ENCODE assay signal across 9 mouse cellular contexts in the genomic region with DNA sequence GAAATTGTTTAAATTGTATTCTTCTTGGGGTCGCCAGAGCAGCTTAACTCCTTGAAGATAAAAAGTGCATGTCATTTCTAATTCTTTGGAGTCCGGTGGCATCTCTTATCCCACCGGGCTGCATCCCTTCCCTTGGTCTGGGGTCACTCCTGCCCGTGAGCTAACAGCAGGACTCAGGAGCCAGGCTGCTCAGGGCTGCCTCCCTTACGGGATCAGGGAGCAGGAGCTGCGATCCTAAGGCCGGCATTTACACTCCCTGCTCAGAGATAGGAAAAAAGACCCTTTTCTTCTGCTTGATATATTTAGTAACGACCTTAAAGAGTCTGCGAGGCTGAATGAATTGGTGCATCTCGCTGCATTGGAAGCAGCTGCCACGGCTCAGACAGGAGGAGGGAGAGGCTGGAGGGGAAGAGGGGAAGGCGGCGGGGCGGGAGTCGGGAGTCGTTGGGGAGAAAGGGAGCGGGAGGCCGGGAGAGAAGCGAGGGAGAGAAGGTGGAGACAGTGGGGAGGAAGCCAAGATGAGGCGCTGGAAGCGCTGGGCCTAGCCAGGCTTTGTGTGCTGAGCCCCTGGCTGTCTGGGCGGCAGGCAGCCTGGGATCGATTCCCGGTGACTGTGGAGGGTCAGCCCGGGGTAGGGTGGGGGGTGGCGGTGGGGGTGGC. TPM values are rescaled to one million over a fixed set of nuclear protein-coding genes. Genes with fewer than 3 reads are reported as not detected.
A peak's percentile ranks its signal among the peaks of the same experiment; 100 is the strongest.
DNase-seq lines count a peak whose midpoint lies in the region; ATAC-seq lines count a peak whose summit lies in the region.
"Had no signal": no experiment of that assay in that cellular context is flagged by ENCODE, and none has a peak within 500 bp of the region (broad histone marks: within the 10 kb centered on the region; RNA-seq: fewer than 3 reads in every experiment).

No protein-coding gene starts in this region.

- H3K27ac ChIP-seq in heart, embryonic 13.5 days (replicated peaks), result no peak overlapping the region
- 0 out of 2 replicates have a peak overlapping the region, but pooled peaks have one; percentile 31 for H3K27ac ChIP-seq in midbrain, embryonic 12.5 days (replicated peaks)

- intact Hi-C loops in heart, postnatal 36 days (cut with DNase I), result no loop called here

- 0 out of 2 replicates have a peak overlapping the region, but pooled peaks have one; percentile 4 for H3K9ac ChIP-seq in heart, embryonic 13.5 days
- H3K9ac ChIP-seq in midbrain, embryonic 12.5 days (replicated peaks), result peak overlapping the region; percentile 57

- H3K4me2 ChIP-seq in heart, embryonic 13.5 days, result peak overlapping the region; percentile 55
- peak overlapping the region; percentile 63 for H3K4me2 ChIP-seq in midbrain, embryonic 12.5 days (replicated peaks)

- peaks cover 78% of the 10 kb centered on the region for H3K27me3 ChIP-seq in heart, embryonic 13.5 days (replicated peaks)
- peaks cover 31% of the 10 kb centered on the region for H3K27me3 ChIP-seq in midbrain, embryonic 12.5 days

- DNase-seq in heart, postnatal 36 days, result no peak
- DNase-seq in embryo, embryonic 10 days (ENCODE audit: low spot score), result peak; percentile 42
- peak; percentile 21 for DNase-seq in heart, postnatal 4 days
- peak; percentile 46 for DNase-seq in testis, postnatal 10 days (ENCODE audit: low spot score)

- H3K36me3 ChIP-seq in heart, embryonic 13.5 days, result no peaks in the 10 kb centered on the region
- H3K36me3 ChIP-seq in midbrain, embryonic 12.5 days, result no peaks in the 10 kb centered on the region

- 2% methylated on average over 26 of the region's 26 CpGs for WGBS in heart, embryonic 13.5 days
- under 1% methylated on average over 25 of the region's 26 CpGs for WGBS in midbrain, embryonic 12.5 days

- peak overlapping the region; percentile 24 for H3K4me3 ChIP-seq in heart, embryonic 13.5 days
- peak overlapping the region; percentile 40 for H3K4me3 ChIP-seq in midbrain, embryonic 12.5 days
- H3K4me3 ChIP-seq: megakaryocyte, embryonic 14.5 days had no signal

- ATAC-seq in heart, embryonic 13.5 days (ENCODE audit: extremely low read depth, insufficient number of reproducible peaks, low FRiP score, low TSS enrichment), result no peak
- peak; percentile 64 for ATAC-seq in midbrain, embryonic 12.5 days (ENCODE audit: low FRiP score, low read depth)
- no peak for ATAC-seq in megakaryocyte progenitor cell, adult 5-6 weeks (replicated peaks; ENCODE audit: poor library complexity)
- ATAC-seq in megakaryocyte, adult 5-6 weeks (ENCODE audit: poor library complexity, severe bottlenecking), result no peak

- H3K4me1 ChIP-seq in heart, embryonic 13.5 days, result peaks cover 6% of the 10 kb centered on the region; the same call in 1 of the 2 replicates
- peaks cover 29% of the 10 kb centered on the region for H3K4me1 ChIP-seq in midbrain, embryonic 12.5 days
- H3K4me1 ChIP-seq: megakaryocyte, embryonic 14.5 days had no signal

- H3K9me3 ChIP-seq in heart, embryonic 13.5 days, result no peaks in the 10 kb centered on the region
- no peaks in the 10 kb centered on the region for H3K9me3 ChIP-seq in midbrain, embryonic 12.5 days
- H3K9me3 ChIP-seq: megakaryocyte, embryonic 14.5 days had no signal

RNA-seq across cellular contexts. Expression of gene Crtac1, which starts 51.1 kb away (rescaled TPM):
- polyA plus RNA-seq in heart, embryonic 13.5 days (2015; fragmentation: Nextera tagmentation; extraction: Ambion mirVana), result 0.36 and 0.75 TPM in 2 replicates
- total RNA-seq in heart, postnatal 36 days (2021), result not detected
- total RNA-seq in heart, postnatal 4 days (2021), result under 1 TPM; 0.29 to 0.52 TPM
- 8.1 TPM in 2 replicates for polyA plus RNA-seq in midbrain, embryonic 12.5 days (2016; fragmentation: Nextera tagmentation; extraction: Ambion mirVana)
- total RNA-seq in megakaryocyte progenitor cell, adult 5-6 weeks (2015), result not detected in 2 replicates
- total RNA-seq in megakaryocyte progenitor cell, adult 5-6 weeks (2017), result not detected in 2 replicates
- total RNA-seq in megakaryocyte, adult 5-6 weeks (2015), result 1.2 and 2.6 TPM in 2 replicates
- not detected in 2 replicates for total RNA-seq in megakaryocyte, adult 5-6 weeks (2017)

Comparison
In these comparisons a context has a peak if more than half of its experiments do, and no peak if none do; other contexts are left out.
1. DNase-seq: peak in embryo, embryonic 10 days (single experiment), heart, postnatal 4 days (single experiment) and testis, postnatal 10 days (single experiment); none in heart, postnatal 36 days (0 of 2).